Comparison of ENCODE assay signal across 16 mouse cellular contexts in the genomic region with DNA sequence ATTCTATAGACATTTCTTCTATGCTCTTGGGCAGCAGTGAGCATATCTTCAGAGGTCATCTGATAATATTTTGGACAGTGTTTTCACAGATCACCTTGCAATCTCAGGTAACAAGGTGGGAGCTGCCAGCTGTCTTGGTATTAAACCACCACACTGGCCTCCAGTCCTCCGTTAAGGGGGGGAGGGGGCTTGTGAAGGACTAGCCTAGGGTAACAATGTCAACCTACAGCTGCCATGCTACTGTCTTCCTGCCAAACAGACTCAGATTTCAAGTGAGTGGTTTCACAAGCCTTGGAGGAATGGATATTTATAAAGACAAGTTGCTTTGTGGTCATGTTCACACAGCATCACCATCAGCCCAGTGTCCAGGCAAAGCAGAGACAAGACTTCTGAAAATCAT.
"Had no signal": no experiment of that assay in that cellular context is flagged by ENCODE, and none has a peak within 500 bp of the region (broad histone marks: within the 10 kb centered on the region; RNA-seq: fewer than 3 reads in every experiment).

No protein-coding gene starts in this region.

- H3K27me3 ChIP-seq: neural tube, embryonic 12.5 days; neural tube, embryonic 13.5 days; neural tube, embryonic 15.5 days; stomach, embryonic 15.5 days had no signal

- H3K4me2 ChIP-seq: neural tube, embryonic 12.5 days; neural tube, embryonic 13.5 days; neural tube, embryonic 15.5 days; stomach, embryonic 15.5 days had no signal

- H3K36me3 ChIP-seq: neural tube, embryonic 12.5 days; neural tube, embryonic 13.5 days; neural tube, embryonic 15.5 days; stomach, embryonic 15.5 days had no signal

- H3K4me3 ChIP-seq: neural tube, embryonic 12.5 days; neural tube, embryonic 13.5 days; neural tube, embryonic 15.5 days; stomach, embryonic 15.5 days had no signal

- DNase-seq: right cerebral cortex, adult 18-20 months; right cerebral cortex, postnatal 14 days; right cerebral cortex, postnatal 25 days; right cerebral cortex, postnatal 4 days; spleen, adult 18-20 months; thymus, adult 18-20 months; thymus, adult 2 months; thymus, postnatal 14 days; thymus, postnatal 25 days; thymus, postnatal 36 days; thymus, postnatal 4 days had no signal

- H3K27ac ChIP-seq: neural tube, embryonic 12.5 days; neural tube, embryonic 13.5 days; neural tube, embryonic 15.5 days; stomach, embryonic 15.5 days; stomach, postnatal 0 days had no signal
